Mouse (Mus musculus) E14TG2a.4 (cell line): ENCODE results near the gene Cadm1.

ENCODE experiments used
- CTCF ChIP-seq: conservative IDR thresholded peaks from 2 replicates; pipeline ENCODE4 v1.5.1; 2014; ENCODE audit warnings: low read length
- NANOG ChIP-seq: IDR thresholded peaks from 2 replicates; pipeline ENCODE4 v1.6.1; 2014; ENCODE audit warnings: borderline replicate concordance, low read length, mixed read lengths
- POU5F1 ChIP-seq: IDR thresholded peaks from 2 replicates; pipeline ENCODE4 v1.6.1; 2014; ENCODE audit warnings: low read length, borderline replicate concordance

DNA sequence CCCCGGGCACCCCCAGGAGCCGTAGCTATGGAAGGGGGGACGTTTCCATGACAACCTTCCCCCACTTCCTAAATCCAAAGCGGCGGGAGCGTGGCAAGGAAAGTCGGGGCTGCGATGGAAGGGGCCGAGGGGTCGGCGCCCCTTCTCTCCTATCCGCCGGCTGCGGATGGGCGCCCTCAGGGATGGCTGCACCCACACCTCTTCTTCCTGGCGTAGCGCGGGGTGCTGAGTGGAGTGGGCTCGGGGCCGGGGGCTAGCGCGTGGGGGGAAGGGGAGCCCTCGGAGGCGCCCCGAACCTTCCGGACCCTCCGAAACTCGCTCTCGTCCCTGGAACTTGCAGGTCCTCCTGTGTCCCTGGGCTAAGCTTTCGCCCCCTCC lies 560 bp downstream of the Cadm1 start:
- TF ChIP-seq CTCF (no peak), POU5F1 (no peak), NANOG (no peak)
